Comparison of ENCODE assay signal across 8 mouse cellular contexts in the genomic region with DNA sequence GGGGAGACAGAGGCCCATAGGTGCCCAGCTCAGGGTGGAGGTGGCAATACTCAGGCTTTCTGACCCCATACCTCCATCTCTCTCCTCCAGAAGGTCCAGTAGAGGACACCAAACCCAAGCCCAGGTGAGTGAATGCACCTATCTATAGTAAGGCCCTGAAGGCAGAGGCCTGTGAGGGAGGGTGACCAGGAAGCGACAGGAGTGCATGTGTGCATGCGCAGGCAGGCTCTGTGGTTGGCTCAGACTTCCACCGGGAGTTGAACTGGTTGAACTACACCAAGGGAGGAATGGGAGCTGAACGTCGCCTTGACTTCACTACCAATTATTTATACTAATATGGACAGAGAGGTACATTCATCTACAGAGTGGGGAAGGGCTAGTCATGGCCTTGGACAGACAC. TPM values are rescaled to one million over a fixed set of nuclear protein-coding genes. Genes with fewer than 3 reads are reported as not detected.
"Had no signal": no experiment of that assay in that cellular context is flagged by ENCODE, and none has a peak within 500 bp of the region (broad histone marks: within the 10 kb centered on the region; RNA-seq: fewer than 3 reads in every experiment).

No protein-coding gene starts in this region.

- H3K27me3 ChIP-seq: limb, embryonic 15.5 days; neural tube, embryonic 13.5 days had no signal

- H3K36me3 ChIP-seq: limb, embryonic 15.5 days; liver, embryonic 12.5 days; neural tube, embryonic 13.5 days had no signal

- H3K4me2 ChIP-seq: limb, embryonic 15.5 days; liver, embryonic 12.5 days; lung, embryonic 14.5 days; neural tube, embryonic 13.5 days had no signal

- H3K9ac ChIP-seq: limb, embryonic 15.5 days; liver, embryonic 12.5 days; lung, embryonic 14.5 days; neural tube, embryonic 13.5 days had no signal

- DNase-seq: layer of hippocampus, adult 9-11 months; layer of hippocampus, postnatal 36 days had no signal

- H3K27ac ChIP-seq: limb, embryonic 15.5 days; liver, embryonic 12.5 days; macrophage; neural tube, embryonic 13.5 days had no signal

- H3K9me3 ChIP-seq: limb, embryonic 15.5 days; liver, embryonic 12.5 days; neural tube, embryonic 13.5 days had no signal

- H3K4me3 ChIP-seq: limb, embryonic 15.5 days; liver, embryonic 12.5 days; neural tube, embryonic 13.5 days had no signal

RNA-seq across cellular contexts. Expression of gene Tnnt2, which starts 10.5 kb away (rescaled TPM):
- total RNA-seq: monocyte, adult 5-6 weeks had no signal
- polyA plus RNA-seq: macrophage had no signal

RNA-seq across cellular contexts. Expression of gene Lad1, which starts 28.2 kb away (rescaled TPM):
- total RNA-seq: monocyte, adult 5-6 weeks had no signal
